Mouse (Mus musculus) macrophage (primary cell): ENCODE measurements around the gene Klhl11. TPM values are rescaled to one million over a fixed set of nuclear protein-coding genes. Genes with fewer than 3 reads are reported as not detected.
A peak's percentile ranks its signal among the peaks of the same experiment; 100 is the strongest.

Experiments
- H3K27ac ChIP-seq: fragments of 350-480 bp; formaldehyde crosslinking; 2 replicates; pipeline ENCODE4 v1.9.0; 2021
- H3K36me3 ChIP-seq: fragments of 350-480 bp; formaldehyde crosslinking; 2 replicates; pipeline ENCODE4 v1.9.0; 2021; ENCODE audit errors: inconsistent target
- H3K4me3 ChIP-seq: fragments of 350-480 bp; formaldehyde crosslinking; 2 replicates; pipeline ENCODE4 v1.9.0; 2021; ENCODE audit errors: inconsistent target
- H3K79me2 ChIP-seq: fragments of 350-480 bp; formaldehyde crosslinking; 2 replicates; pipeline ENCODE4 v1.9.0; 2021; ENCODE audit errors: inconsistent target
- WGBS: methylation state at CpG from one replicate; pipeline ENCODE4 v1.1.7; 2026; ENCODE audit warnings: inconsistent platforms; ENCODE audit not compliant: missing documents; 5-methylcytosine and 5-hydroxymethylcytosine counted together
- polyA plus RNA-seq: library from polyadenylated mRNA; stranded (reverse); fragments of 250-400 nt; gene quantifications from 3 replicates; pipeline ENCODE4 v1.2.4, GENCODE M21; 2018; ENCODE audit warnings: inconsistent platforms
- total RNA-seq, 78 experiments: library from RNA; depleted of rRNA; stranded (reverse); fragments of 250-400 nt; gene quantifications; 1 replicate in 9 of 78; 2 replicates in 24 of 78; 3 replicates in 43 of 78; 4 replicates in 2 of 78; pipeline ENCODE4 v1.2.4; 2018; ENCODE audit warnings: inconsistent platforms in 56 of 78

Klhl11 gene
- total RNA-seq (2018; cell fraction: chromatin; rRNA removed): 10 to 100 TPM in 16 of 26 experiments, 1 to 10 TPM in 10; 4.5 to 22.0 (median 11.2) TPM
- 10 to 100 TPM in 19 of 26 experiments, 1 to 10 TPM in 7; 8.3 to 17.1 (median 12.5) TPM for total RNA-seq (2018; cell fraction: cytosol; rRNA removed)
- 10 to 100 TPM in 18 of 26 experiments, 1 to 10 TPM in 8; 6.9 to 23.3 (median 12.2) TPM for total RNA-seq (2018; cell fraction: nucleus; rRNA removed)
- 2.1 to 4.8 TPM (median 4.6 TPM) in 3 replicates for polyA plus RNA-seq

GRCm38 (mm10) chr11:100472197-100472934 lies at the start of gene Klhl11:
Klhl11 (minus strand) TSS chr11:100472741.
- 1% methylated on average over 83 of the region's 83 CpGs for WGBS
- Histone ChIP-seq H3K36me3 (no peaks in the 10 kb centered on the region), H3K27ac (no peak within 1 kb of the TSS), H3K79me2 (peaks cover 50% of the 10 kb centered on the region), H3K4me3 (peak within 1 kb of the TSS; percentile 44)

- Histone ChIP-seq H3K4me3 (no peak overlapping the region), H3K79me2 (peaks cover 28% of the 10 kb centered on the region), H3K27ac (no peak overlapping the region), H3K36me3 (peaks cover 77% of the 10 kb centered on the region)
- over 99% methylated on average over 15 of the region's 15 CpGs for WGBS
Measured at GRCm38 (mm10) chr11:100520838-100521237, 48.3 kb upstream of the Klhl11 start.

GRCm38 (mm10) chr11:100519188-100519587 lies 46.6 kb upstream of the Klhl11 start:
- peaks cover 94% of the 10 kb centered on the region for H3K36me3 ChIP-seq
- H3K27ac ChIP-seq: no peak overlapping the region
- H3K79me2 ChIP-seq: peaks cover 12% of the 10 kb centered on the region
- 97% methylated on average over 7 of the region's 7 CpGs for WGBS
- H3K4me3 ChIP-seq: no peak overlapping the region

DNA sequence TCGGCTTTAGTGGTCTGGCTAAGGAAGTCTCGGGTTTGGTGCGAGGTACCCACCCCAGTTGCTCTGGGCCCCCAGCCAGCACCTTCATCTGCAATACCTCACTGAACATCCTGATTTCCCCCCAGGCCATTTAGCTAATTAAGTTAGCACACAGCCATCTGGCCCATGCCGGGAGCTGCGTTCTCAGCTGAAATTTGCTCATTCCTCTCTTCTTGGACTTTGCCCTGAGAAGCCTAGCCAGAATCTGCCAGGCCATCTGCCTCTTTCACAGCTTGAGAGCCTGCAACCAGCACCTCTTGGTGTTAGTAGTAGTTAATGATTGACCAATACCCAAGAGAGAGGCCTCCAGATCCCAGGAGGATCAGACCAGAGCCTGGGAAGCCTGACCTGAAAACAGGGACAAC lies 45.6 kb upstream of the Klhl11 start:
- no peak overlapping the region for H3K4me3 ChIP-seq
- peaks cover 2% of the 10 kb centered on the region; the same call in 1 of the 2 replicates for H3K79me2 ChIP-seq
- H3K27ac ChIP-seq: no peak overlapping the region
- WGBS: 79% methylated on average over 5 of the region's 5 CpGs
- peaks cover 98% of the 10 kb centered on the region for H3K36me3 ChIP-seq

- H3K36me3 ChIP-seq: peaks cover 97% of the 10 kb centered on the region
Measured at GRCm38 (mm10) chr11:100516291-100516690, 43.8 kb upstream of the Klhl11 start.

GRCm38 (mm10) chr11:100515789-100516188 lies 43.2 kb upstream of the Klhl11 start:
- peaks cover 97% of the 10 kb centered on the region for H3K36me3 ChIP-seq
- 96% methylated on average over 9 of the region's 9 CpGs for WGBS
- no peaks in the 10 kb centered on the region for H3K79me2 ChIP-seq
- H3K27ac ChIP-seq: no peak overlapping the region
- H3K4me3 ChIP-seq: no peak overlapping the region

More at GRCm38 (mm10) chr11:100516291-100516690, 43.8 kb upstream of the Klhl11 start:
- Histone ChIP-seq H3K4me3 (no peak overlapping the region), H3K79me2 (no peaks in the 10 kb centered on the region), H3K27ac (no peak overlapping the region)
- WGBS: 96% methylated on average over 9 of the region's 9 CpGs

GRCm38 (mm10) chr11:100515061-100515460 lies 42.5 kb upstream of the Klhl11 start:
- Histone ChIP-seq H3K4me3 (no peak overlapping the region), H3K27ac (no peak overlapping the region), H3K36me3 (peaks cover 97% of the 10 kb centered on the region), H3K79me2 (no peaks in the 10 kb centered on the region)
- WGBS: 94% methylated on average over 9 of the region's 9 CpGs

GRCm38 (mm10) chr11:100513716-100514115 lies 41.2 kb upstream of the Klhl11 start:
- no peaks in the 10 kb centered on the region for H3K79me2 ChIP-seq
- no peak overlapping the region for H3K27ac ChIP-seq
- H3K4me3 ChIP-seq: no peak overlapping the region
- H3K36me3 ChIP-seq: peaks cover 96% of the 10 kb centered on the region
- 94% methylated on average over 9 of the region's 10 CpGs for WGBS

- WGBS: 100% methylated on average over 1 of the region's 1 CpGs
- H3K79me2 ChIP-seq: no peaks in the 10 kb centered on the region
- peaks cover 96% of the 10 kb centered on the region for H3K36me3 ChIP-seq
- no peak overlapping the region for H3K4me3 ChIP-seq
- H3K27ac ChIP-seq: no peak overlapping the region
Measured at GRCm38 (mm10) chr11:100512384-100512783, 39.8 kb upstream of the Klhl11 start.

GRCm38 (mm10) chr11:100510556-100510955 lies 38.0 kb upstream of the Klhl11 start:
- WGBS: 94% methylated on average over 2 of the region's 2 CpGs
- H3K36me3 ChIP-seq: peaks cover 86% of the 10 kb centered on the region
- H3K79me2 ChIP-seq: no peaks in the 10 kb centered on the region
- H3K4me3 ChIP-seq: no peak overlapping the region
- H3K27ac ChIP-seq: no peak overlapping the region

GRCm38 (mm10) chr11:100505997-100506396 lies 33.5 kb upstream of the Klhl11 start:
- no peak overlapping the region for H3K27ac ChIP-seq
- no peak overlapping the region for H3K4me3 ChIP-seq
- no peaks in the 10 kb centered on the region for H3K79me2 ChIP-seq
- peaks cover 85% of the 10 kb centered on the region for H3K36me3 ChIP-seq
- WGBS: 98% methylated on average over 8 of the region's 8 CpGs

GRCm38 (mm10) chr11:100504990-100505660 lies 32.6 kb upstream of the Klhl11 start:
- peaks cover 85% of the 10 kb centered on the region for H3K36me3 ChIP-seq
- no peaks in the 10 kb centered on the region for H3K79me2 ChIP-seq
- H3K27ac ChIP-seq: no peak overlapping the region
- 95% methylated on average over 11 of the region's 12 CpGs for WGBS
- no peak overlapping the region for H3K4me3 ChIP-seq

- no peak overlapping the region for H3K4me3 ChIP-seq
- H3K27ac ChIP-seq: no peak overlapping the region
- no peaks in the 10 kb centered on the region for H3K79me2 ChIP-seq
- peaks cover 87% of the 10 kb centered on the region for H3K36me3 ChIP-seq
- WGBS: 92% methylated on average over 6 of the region's 6 CpGs
Measured at GRCm38 (mm10) chr11:100501321-100501720, 28.8 kb upstream of the Klhl11 start.

DNA sequence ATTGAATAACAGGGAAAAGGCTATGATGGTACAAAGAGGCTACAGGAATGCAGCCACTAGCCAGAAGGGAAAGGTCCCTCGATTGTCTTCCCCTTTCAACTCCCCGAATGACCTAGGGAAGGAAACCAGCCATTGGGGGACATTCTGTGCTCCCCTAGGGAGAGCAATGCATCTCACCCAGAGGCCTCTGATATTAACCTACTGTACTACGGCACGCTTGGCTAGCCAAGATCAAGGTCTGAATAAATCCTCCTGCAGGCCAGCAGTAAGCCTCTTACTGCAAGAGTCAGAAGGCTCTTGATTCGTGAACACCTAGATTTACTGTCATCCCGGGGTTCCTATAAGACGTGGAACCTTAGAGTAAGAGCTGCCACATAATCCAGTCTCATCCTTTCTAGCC lies 28.1 kb upstream of the Klhl11 start:
- H3K27ac ChIP-seq: no peak overlapping the region
- no peak overlapping the region for H3K4me3 ChIP-seq
- no peaks in the 10 kb centered on the region for H3K79me2 ChIP-seq
- peaks cover 87% of the 10 kb centered on the region for H3K36me3 ChIP-seq
- WGBS: 92% methylated on average over 7 of the region's 7 CpGs

- Histone ChIP-seq H3K27ac (no peak overlapping the region), H3K4me3 (no peak overlapping the region), H3K36me3 (peaks cover 87% of the 10 kb centered on the region), H3K79me2 (no peaks in the 10 kb centered on the region)
- WGBS: 96% methylated on average over 3 of the region's 3 CpGs
Measured at GRCm38 (mm10) chr11:100500241-100500640, 27.7 kb upstream of the Klhl11 start.
